In genomic region chr9:58720167-58720566, GRCm38 (mm10) we compare ENCODE assay signal across 24 mouse cellular contexts. TPM values are rescaled to one million over a fixed set of nuclear protein-coding genes. Genes with fewer than 3 reads are reported as not detected.
DNase-seq lines count a peak whose midpoint lies in the region; ATAC-seq and TF ChIP-seq lines count a peak whose summit lies in the region.
"Had no signal": no experiment of that assay in that cellular context is flagged by ENCODE, and none has a peak within 500 bp of the region (broad histone marks: within the 10 kb centered on the region; RNA-seq: fewer than 3 reads in every experiment).

No protein-coding gene starts in this region.

- no peaks in the 10 kb centered on the region for H3K27me3 ChIP-seq in liver, adult 2 months (ENCODE audit: control insufficient read depth, insufficient read depth, low read length)
- H3K27me3 ChIP-seq in MEL (ENCODE audit: control insufficient read depth in 1 of 2, insufficient read depth in 2 of 2, low read length in 2 of 2) = no peaks in the 10 kb centered on the region
- H3K27me3 ChIP-seq: CH12.LX had no signal

- H3K27ac ChIP-seq in liver, adult 2 months (replicated peaks; ENCODE audit: insufficient read depth, low read depth, low read length) = no peak overlapping the region
- H3K27ac ChIP-seq in MEL (ENCODE audit: control insufficient read depth, low read depth, low read length) = peak overlapping the region; percentile 40
- no peak overlapping the region for H3K27ac ChIP-seq in gastrocnemius, adult 2 months

- no peaks in the 10 kb centered on the region for H3K9me3 ChIP-seq in MEL (replicated peaks; ENCODE audit: insufficient read depth, low read length)
- H3K9me3 ChIP-seq: G1E had no signal

- no peak for TF ChIP-seq POLR2A in liver, adult 2 months (IDR thresholded peaks at IDR 0.05; ENCODE audit: extremely low read depth, insufficient read depth, low read length)
- TF ChIP-seq POLR2A in MEL (IDR thresholded peaks at IDR 0.05; ENCODE audit: control insufficient read depth in 1 of 2, insufficient read depth in 1 of 2, low read depth in 1 of 2, low read length in 2 of 2, poor library complexity in 1 of 2) = no peak

- ATAC-seq in common myeloid progenitor, adult 5-6 weeks (replicated peaks; ENCODE audit: low read depth, poor library complexity, severe bottlenecking) = peak; percentile 26
- ATAC-seq: activated CD4-positive, CD25-positive, alpha-beta regulatory T cell, adult 4 months; CD4-positive, CD25-positive, alpha-beta regulatory T cell, adult 4 months; Patski had no signal

- TF ChIP-seq EP300 in MEL (IDR thresholded peaks at IDR 0.05; ENCODE audit: low read depth in 1 of 2, low read length in 2 of 2) = peak; percentile 57 to 72

- no peak for TF ChIP-seq RAD21 in MEL (IDR thresholded peaks at IDR 0.05; ENCODE audit: low read depth, low read length)

- no peaks in the 10 kb centered on the region for H3K79me2 ChIP-seq in liver, adult 2 months (ENCODE audit: control insufficient read depth, insufficient read depth, low read length)
- H3K79me2 ChIP-seq in MEL (ENCODE audit: control insufficient read depth, insufficient read depth, low read length, poor library complexity) = peaks cover 11% of the 10 kb centered on the region; the same call in 1 of the 2 replicates

- no peak overlapping the region for H3K4me3 ChIP-seq in liver, adult 2 months (ENCODE audit: insufficient read depth, low read depth, low read length)
- peak overlapping the region in 1 of 2 experiments; percentile 35; a peak in 2 of 4 replicates for H3K4me3 ChIP-seq in MEL (ENCODE audit: control insufficient read depth in 1 of 2, insufficient read depth in 1 of 2, low read depth in 2 of 2, low read length in 2 of 2)
- no peak overlapping the region for H3K4me3 ChIP-seq in gastrocnemius, adult 2 months

- no peaks in the 10 kb centered on the region for H3K36me3 ChIP-seq in liver, adult 2 months (ENCODE audit: control insufficient read depth, insufficient read depth, low read length)
- H3K36me3 ChIP-seq in MEL (ENCODE audit: control insufficient read depth in 1 of 2, insufficient read depth in 2 of 2, low read length in 2 of 2) = peaks cover 0 to 51% of the 10 kb centered on the region in 2 experiments; a peak in 2 of 4 replicates
- H3K36me3 ChIP-seq: G1E had no signal

- intact Hi-C loops in gastrocnemius, adult 2 months (cut with DNase I) = no loop called here

- WGBS in liver, adult 2 months = 64% methylated on average over 4 of the region's 4 CpGs

- no peak overlapping the region for H3K9ac ChIP-seq in liver, adult 2 months (ENCODE audit: low read depth, low read length)
- peak overlapping the region; percentile 30 for H3K9ac ChIP-seq in MEL (ENCODE audit: control insufficient read depth, low read depth, low read length, poor library complexity, severe bottlenecking)

- TF ChIP-seq CTCF in liver, adult 2 months (IDR thresholded peaks at IDR 0.05; ENCODE audit: low read depth, low read length) = no peak
- TF ChIP-seq CTCF in MEL (IDR thresholded peaks at IDR 0.05 in 2 of 3, conservative IDR thresholded peaks at IDR 0.05 in 1 of 3; ENCODE audit: control insufficient read depth in 1 of 3, insufficient read depth in 1 of 3, low read depth in 2 of 3, low read length in 3 of 3, poor library complexity in 1 of 3, severe bottlenecking in 1 of 3) = no peak
- TF ChIP-seq CTCF in gastrocnemius, adult 2 months (IDR thresholded peaks at IDR 0.05) = no peak

- peak; percentile 56 for DNase-seq in liver, adult 2 months (ENCODE audit: extremely low read depth, low read depth, low spot score)
- DNase-seq in liver (no peak), MEL (ENCODE audit: low read depth, low spot score) (peak; percentile 56), MEL-GATA-1-ER (ENCODE audit: extremely low read depth, low read depth) (peak; percentile 55)
- DNase-seq in gastrocnemius, adult 2 months = no peak
- DNase-seq in left cerebral cortex, adult 11 months (ENCODE audit: low spot score) = no peak
- no peak for DNase-seq in kidney, postnatal 36 days
- DNase-seq: adrenal gland, adult 2 months; adrenal gland, adult 8-10 months; adrenal gland, postnatal 10 days; adrenal gland, postnatal 14 days; adrenal gland, postnatal 25 days; adrenal gland, postnatal 36 days; B cell, adult 2 months; cerebellum, adult 11 months; cerebellum, adult 11-12 months; cerebellum, adult 18-20 months; cerebellum, adult 2 months had no signal

- peaks cover 13% of the 10 kb centered on the region for H3K4me1 ChIP-seq in liver, adult 2 months (ENCODE audit: control insufficient read depth, insufficient read depth, low read length)
- peaks cover 23 to 35% of the 10 kb centered on the region in 2 experiments for H3K4me1 ChIP-seq in MEL (ENCODE audit: control insufficient read depth in 1 of 2, insufficient read depth in 2 of 2, low read length in 2 of 2)

TF ChIP-seq in MEL, 35 proteins besides CTCF, POLR2A, EP300 and RAD21:
- peak; percentile 73 for TF ChIP-seq ETS1 (IDR thresholded peaks at IDR 0.05; ENCODE audit: low read depth, low read length)
- TF ChIP-seq ZC3H11A (IDR thresholded peaks at IDR 0.05; ENCODE audit: low read depth, low read length) = no peak; the same call in 1 of the 2 replicates
- peak; percentile 53; the same call in 1 of the 2 replicates for TF ChIP-seq TCF12 (IDR thresholded peaks at IDR 0.05; ENCODE audit: low read depth, low read length)
- peak; percentile 71 for TF ChIP-seq GATA1 (IDR thresholded peaks at IDR 0.05; ENCODE audit: low read depth, low read length)
- peak; percentile 57 for TF ChIP-seq RCOR1 (IDR thresholded peaks at IDR 0.05; ENCODE audit: low read depth, low read length)
- no peak for TF ChIP-seq ZKSCAN1 (IDR thresholded peaks at IDR 0.05; ENCODE audit: low read depth, low read length)
- TF ChIP-seq SIN3A (IDR thresholded peaks at IDR 0.05; ENCODE audit: low read length) = peak; percentile 87
- TF ChIP-seq MYC (IDR thresholded peaks at IDR 0.05; ENCODE audit: low read depth, low read length) = no peak
- no peak for TF ChIP-seq TBP (IDR thresholded peaks at IDR 0.05; ENCODE audit: low read depth, low read length)
- peak; percentile 74 for TF ChIP-seq ELF1 (IDR thresholded peaks at IDR 0.05; ENCODE audit: low read depth, low read length)
- no peak for TF ChIP-seq MAX (IDR thresholded peaks at IDR 0.05; ENCODE audit: low read length)

RNA-seq across cellular contexts. Expression of gene Rec114, which starts 23.6 kb away (rescaled TPM):
- 1.5 and 1.7 TPM in 2 replicates for total RNA-seq in liver, adult 2 months (2014; rRNA removed)
- 1.7 and 4.2 TPM in 2 replicates for polyA plus RNA-seq in liver, adult 2 months (2012; rRNA removed)
- 112 and 135 TPM in 2 replicates for total RNA-seq in MEL (2012; rRNA removed)
- polyA plus RNA-seq in MEL (2012; ENCODE audit: insufficient read depth in 1 of 2, insufficient read length in 2 of 2, low read depth in 1 of 2, low replicate concordance in 2 of 2, missing spikeins in 1 of 2) = 100 to 1,000 TPM in 1 of 2 experiments, not detected in 1; 111 TPM
- total RNA-seq in common myeloid progenitor, adult 5-6 weeks (2017) = 2.9 and 5.4 TPM in 2 replicates
- total RNA-seq in gastrocnemius, adult 2 months (2021) = not detected
- total RNA-seq: adrenal gland, postnatal 25 days; CH12.LX had no signal
- polyA plus RNA-seq: activated CD4-positive, CD25-positive, alpha-beta regulatory T cell, adult 4 months; G1E had no signal

Comparison
In these comparisons a context has a peak if more than half of its experiments do, and no peak if none do; other contexts are left out.
1. DNase-seq: peak in liver, adult 2 months (single experiment), MEL (single experiment) and MEL-GATA-1-ER (single experiment); none in liver (single experiment), gastrocnemius, adult 2 months (single experiment), left cerebral cortex, adult 11 months (single experiment) and kidney, postnatal 36 days (0 of 2).
2. RNA of gene Rec114, which starts 23.6 kb away (total RNA-seq): 112 to 135 TPM in MEL; 2.9 to 5.4 TPM in common myeloid progenitor, adult 5-6 weeks, 1.5 to 1.7 TPM in liver, adult 2 months and not detected in gastrocnemius, adult 2 months; every median in the first group is over 10 times any median in the second.